13 mouse cellular contexts compared by ENCODE assay signal in the genomic region with DNA sequence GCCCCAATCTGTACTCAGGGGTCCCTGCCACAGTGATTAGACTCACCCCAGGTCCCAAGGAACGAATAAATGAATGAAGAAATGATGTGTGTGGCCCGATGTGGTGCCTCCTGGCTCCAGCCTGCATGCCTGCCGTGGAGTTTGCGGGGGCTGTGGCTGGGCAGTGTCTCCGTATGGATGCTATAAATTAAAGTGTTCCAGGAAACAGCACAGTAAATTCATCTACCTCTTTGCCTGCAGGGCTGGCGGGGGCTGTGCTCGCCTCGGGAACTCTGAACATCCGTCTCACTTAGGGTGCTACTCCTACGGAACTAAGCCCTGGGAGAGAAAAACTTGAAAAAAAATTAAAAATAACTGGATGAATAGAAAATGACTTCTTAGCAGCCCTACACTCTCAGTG.
A peak's percentile ranks its signal among the peaks of the same experiment; 100 is the strongest.
DNase-seq lines count a peak whose midpoint lies in the region; ATAC-seq and TF ChIP-seq lines count a peak whose summit lies in the region.
"Had no signal": no experiment of that assay in that cellular context is flagged by ENCODE, and none has a peak within 500 bp of the region (broad histone marks: within the 10 kb centered on the region; RNA-seq: fewer than 3 reads in every experiment).

No protein-coding gene starts in this region.

- peak overlapping the region; percentile 44; the same call in 1 of the 2 replicates for H3K27ac ChIP-seq in forebrain, embryonic 10.5 days
- no peak overlapping the region for H3K27ac ChIP-seq in forebrain, embryonic 16.5 days (ENCODE audit: low read length)
- peak overlapping the region; percentile 68 for H3K27ac ChIP-seq in left cerebral cortex, adult 2 months
- H3K27ac ChIP-seq: embryonic facial prominence, embryonic 12.5 days; hindbrain, postnatal 0 days had no signal

- peaks cover 89% of the 10 kb centered on the region for H3K4me1 ChIP-seq in forebrain, embryonic 10.5 days
- H3K4me1 ChIP-seq in forebrain, embryonic 16.5 days (replicated peaks; ENCODE audit: control insufficient read depth, insufficient read depth, low read length): peaks cover 19% of the 10 kb centered on the region

- 80% methylated on average over 10 of the region's 10 CpGs for WGBS in forebrain, embryonic 10.5 days
- 78% methylated on average over 10 of the region's 10 CpGs for WGBS in forebrain, embryonic 16.5 days

- no peak for TF ChIP-seq CTCF in left cerebral cortex, adult 2 months (IDR thresholded peaks at IDR 0.05)

- peaks cover 62% of the 10 kb centered on the region for H3K27me3 ChIP-seq in forebrain, embryonic 10.5 days (ENCODE audit: poor library complexity, severe bottlenecking)
- no peaks in the 10 kb centered on the region for H3K27me3 ChIP-seq in forebrain, embryonic 16.5 days (replicated peaks; ENCODE audit: control insufficient read depth, insufficient read depth, low read length)
- H3K27me3 ChIP-seq: heart, embryonic 12.5 days had no signal

- no peak overlapping the region for H3K9ac ChIP-seq in forebrain, embryonic 16.5 days (replicated peaks; ENCODE audit: low read depth, low read length)
- H3K9ac ChIP-seq: embryonic facial prominence, embryonic 12.5 days; heart, embryonic 12.5 days had no signal

- intact Hi-C loops in left cerebral cortex, postnatal 4 days (cut with DNase I): no loop called here
- intact Hi-C loops in left cerebral cortex, adult 2 months (cut with DNase I): loop anchor here (1.0 kb wide), 1 partner anchor 30 kb away; no protein-coding TSS in a partner anchor
- intact Hi-C loops in heart, postnatal 36 days (cut with DNase I): no loop called here

- no peak overlapping the region for H3K4me2 ChIP-seq in forebrain, embryonic 16.5 days (ENCODE audit: low read length)
- H3K4me2 ChIP-seq: embryonic facial prominence, embryonic 12.5 days; heart, embryonic 12.5 days had no signal

- ATAC-seq in forebrain, embryonic 16.5 days: no peak
- ATAC-seq: hindbrain, postnatal 0 days had no signal

- H3K36me3 ChIP-seq in forebrain, embryonic 10.5 days (replicated peaks): no peaks in the 10 kb centered on the region
- no peaks in the 10 kb centered on the region for H3K36me3 ChIP-seq in forebrain, embryonic 16.5 days (ENCODE audit: control insufficient read depth, insufficient read depth)
- H3K36me3 ChIP-seq: embryonic facial prominence, embryonic 12.5 days; G1E; heart, embryonic 12.5 days had no signal

- no peak overlapping the region for H3K4me3 ChIP-seq in forebrain, embryonic 10.5 days
- no peak overlapping the region for H3K4me3 ChIP-seq in forebrain, embryonic 16.5 days (replicated peaks; ENCODE audit: low read length)
- no peak overlapping the region for H3K4me3 ChIP-seq in left cerebral cortex, adult 2 months
- H3K4me3 ChIP-seq: embryonic facial prominence, embryonic 12.5 days; heart, embryonic 12.5 days had no signal

- no peak for DNase-seq in forebrain, embryonic 10.5 days (ENCODE audit: extremely low spot score, low spot score)
- DNase-seq in left cerebral cortex, adult 11 months (ENCODE audit: low spot score): peak; percentile 71
- DNase-seq in left cerebral cortex, postnatal 4 days: no peak
- DNase-seq in left cerebral cortex, adult 2 months (ENCODE audit: extremely low spot score in 1 of 2, low spot score in 2 of 2): peak; percentile 59 to 72
- DNase-seq in right cerebral cortex, adult 2 months (ENCODE audit: low spot score in 2 of 2): peak; percentile 85 to 86
- DNase-seq in heart, postnatal 36 days: no peak
- no peak for DNase-seq in urinary bladder, adult 18-20 months (ENCODE audit: low spot score in 2 of 2)
- DNase-seq: cerebellum, postnatal 10 days had no signal

- H3K9me3 ChIP-seq in forebrain, embryonic 10.5 days: no peaks in the 10 kb centered on the region
- H3K9me3 ChIP-seq in forebrain, embryonic 16.5 days (ENCODE audit: control insufficient read depth, low read length): no peaks in the 10 kb centered on the region
- H3K9me3 ChIP-seq: embryonic facial prominence, embryonic 12.5 days; G1E; heart, embryonic 12.5 days had no signal

Comparison
In these comparisons a context has a peak if more than half of its experiments do, and no peak if none do; other contexts are left out.
1. DNase-seq: peak in left cerebral cortex, adult 11 months (single experiment), left cerebral cortex, adult 2 months (2 of 2) and right cerebral cortex, adult 2 months (2 of 2); none in forebrain, embryonic 10.5 days (single experiment), left cerebral cortex, postnatal 4 days (single experiment), heart, postnatal 36 days (0 of 2) and urinary bladder, adult 18-20 months (0 of 2).